Mouse (Mus musculus): ENCODE measurements around the gene Ift140.
"Not testable (repeated sequence)": the region's sequence is repeated elsewhere in the genome, so short reads cannot be mapped to it uniquely, and the experiment has no call there.

Gene Ift140

GRCm38 (mm10) chr17:25120406-25120805 is 104.5 kb downstream of the Ift140 start, which contains the start of gene Ptx4:
Ptx4 (plus strand) TSS chr17:25120760.
- no peak for DNase-seq

- peak; percentile 73 for DNase-seq
Observed at GRCm38 (mm10) chr17:25123979-25124378, 108.1 kb downstream of the Ift140 start.

DNA sequence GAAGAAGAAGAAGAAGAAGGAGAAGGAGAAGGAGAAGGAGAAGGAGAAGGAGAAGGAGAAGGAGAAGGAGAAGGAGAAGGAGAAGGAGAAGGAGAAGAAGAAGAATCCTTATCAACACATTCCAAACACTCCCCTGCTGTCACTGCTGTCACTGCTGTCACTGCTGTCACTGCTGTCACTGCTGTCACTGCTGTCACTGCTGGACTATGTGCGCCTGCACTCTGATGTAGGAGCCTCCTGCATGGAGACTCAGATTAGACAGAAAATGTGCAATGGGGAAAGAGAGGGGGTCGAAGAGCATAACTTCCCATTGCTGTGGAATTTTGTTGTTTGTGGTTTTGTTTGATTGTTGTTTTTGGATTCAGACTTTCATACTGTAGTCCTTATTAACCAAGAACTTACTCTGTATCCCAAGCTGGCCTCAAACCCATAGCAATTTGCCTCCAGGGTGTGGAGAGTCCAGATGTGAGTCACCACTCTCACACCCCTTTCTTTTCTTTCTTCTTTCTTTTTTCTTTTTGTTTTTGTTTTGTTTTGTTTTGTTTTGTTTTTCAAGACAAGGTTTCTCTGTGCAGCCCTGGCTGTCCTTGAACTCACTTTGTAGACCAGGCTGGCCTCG is 109.7 kb downstream of the Ift140 start:
- not testable (repeated sequence) for DNase-seq

DNA sequence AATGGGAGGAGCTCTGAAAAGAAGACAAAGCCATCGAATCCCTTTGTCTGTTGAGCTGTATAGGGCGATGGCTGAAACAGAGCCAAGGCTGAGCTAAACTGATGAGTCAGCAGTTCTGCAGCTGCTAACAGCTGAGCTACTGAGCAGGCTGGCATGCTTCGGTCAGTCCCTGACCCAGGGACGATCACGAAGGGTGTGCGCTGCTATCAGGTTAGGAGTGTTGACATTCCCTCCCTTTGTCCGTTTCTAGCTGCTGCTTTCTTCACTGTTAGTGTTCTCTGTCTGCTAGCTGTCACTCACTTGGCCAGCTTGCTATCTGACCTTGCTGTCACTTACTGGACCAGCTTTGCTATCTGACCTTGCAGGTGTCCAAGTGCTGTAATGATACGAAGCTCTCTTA is 111.2 kb downstream of the Ift140 start:
- no peak for DNase-seq

DNA sequence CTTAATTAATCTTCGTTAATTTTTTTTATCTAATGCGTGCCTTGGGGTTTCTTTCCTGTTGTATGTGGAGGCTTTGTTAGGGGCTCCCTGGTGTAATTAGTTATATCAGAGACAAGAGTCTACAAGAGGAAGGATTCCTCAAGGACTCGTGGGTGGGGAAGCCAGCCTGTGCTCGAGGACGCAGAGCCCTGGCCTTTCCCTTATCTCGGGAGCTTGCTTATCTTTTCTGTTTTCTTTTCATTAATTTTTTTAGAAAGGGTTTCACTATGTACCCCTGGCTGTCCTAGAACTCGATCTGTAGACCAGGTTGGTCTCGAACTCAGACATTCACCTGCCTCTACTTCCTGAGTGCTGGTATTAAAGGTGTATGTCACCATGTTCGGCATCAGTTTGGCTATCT is 111.8 kb downstream of the Ift140 start:
- no peak for DNase-seq

GRCm38 (mm10) chr17:25130060-25130459 is 114.2 kb downstream of the Ift140 start:
- no peak for DNase-seq

DNA sequence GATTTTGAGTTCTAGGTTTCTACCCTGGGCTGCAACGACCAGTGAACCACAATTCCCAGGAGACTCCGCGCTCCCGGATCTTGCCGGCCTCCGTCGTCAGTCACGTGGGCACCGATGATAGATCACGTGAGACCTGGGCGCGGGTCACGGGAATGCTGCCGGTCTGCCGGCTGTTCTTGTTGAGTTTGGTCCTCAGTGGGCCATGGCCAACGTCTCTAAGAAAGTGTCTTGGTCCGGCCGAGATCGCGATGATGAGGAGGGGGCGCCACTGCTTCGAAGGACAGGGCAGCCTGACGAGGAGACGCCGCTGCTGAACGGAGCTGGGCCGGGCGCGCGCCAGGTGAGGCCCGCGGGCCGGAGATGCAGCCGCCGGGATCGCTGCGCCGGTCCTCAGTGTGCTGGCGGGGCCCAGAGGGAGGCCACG is 117.4 kb downstream of the Ift140 start, which contains the start of gene Clcn7:
Gene Clcn7 (plus strand): TSS at position 117 of the 424 bp plus-strand sequence.
- DNase-seq = peak; percentile 89

DNA sequence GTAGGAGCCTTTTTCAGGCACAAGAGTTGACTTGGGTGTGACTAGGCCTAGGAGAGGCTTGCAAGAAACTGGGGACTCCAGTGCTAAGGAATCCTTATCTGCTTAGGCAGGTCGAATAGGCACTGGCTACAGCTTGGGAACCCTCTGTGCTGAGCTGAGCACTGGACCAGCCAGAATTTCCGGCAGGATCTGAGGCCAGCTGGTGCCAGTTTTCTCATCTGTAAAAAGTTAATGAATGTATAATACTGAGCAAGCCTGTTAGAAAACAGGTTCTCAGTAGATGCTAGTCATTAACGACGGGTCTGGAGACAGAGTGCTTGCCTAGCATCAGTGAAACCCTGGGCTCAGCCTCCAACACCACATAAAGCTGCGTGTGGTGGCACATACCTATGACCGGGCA is 119.7 kb downstream of the Ift140 start:
- no peak for DNase-seq

- no peak for DNase-seq
Observed at GRCm38 (mm10) chr17:25138803-25139202, 122.9 kb downstream of the Ift140 start.

DNA sequence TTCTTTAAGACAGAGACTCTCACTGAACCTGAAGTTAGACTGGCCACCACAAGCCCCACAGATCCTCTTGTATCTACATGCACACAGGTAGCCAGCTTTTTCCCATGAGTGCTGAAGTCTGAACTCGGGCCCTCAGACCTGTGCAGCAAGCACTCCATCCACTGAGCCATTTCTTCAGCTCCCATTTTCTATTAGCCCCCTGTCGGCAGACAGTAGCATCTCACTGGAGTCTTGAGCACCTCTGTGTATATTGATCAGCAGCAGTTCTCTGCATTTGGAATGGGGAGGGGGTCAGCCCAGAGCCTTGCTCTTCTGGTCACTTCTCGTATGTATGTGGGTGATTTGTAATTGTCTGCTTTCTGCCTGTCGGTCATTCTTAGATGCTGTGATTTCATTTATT is 124.1 kb downstream of the Ift140 start:
- no peak for DNase-seq
